Mouse (Mus musculus): ENCODE measurements around the gene Dctpp1. TPM values are rescaled to one million over a fixed set of nuclear protein-coding genes. Genes with fewer than 3 reads are reported as not detected.
A peak's percentile ranks its signal among the peaks of the same experiment; 100 is the strongest.
"Not testable (repeated sequence)": the region's sequence is repeated elsewhere in the genome, so short reads cannot be mapped to it uniquely, and the experiment has no call there.

Gene Dctpp1
- polyA plus RNA-seq, 1 experiment from 2014 or later, result 224 TPM

DNA sequence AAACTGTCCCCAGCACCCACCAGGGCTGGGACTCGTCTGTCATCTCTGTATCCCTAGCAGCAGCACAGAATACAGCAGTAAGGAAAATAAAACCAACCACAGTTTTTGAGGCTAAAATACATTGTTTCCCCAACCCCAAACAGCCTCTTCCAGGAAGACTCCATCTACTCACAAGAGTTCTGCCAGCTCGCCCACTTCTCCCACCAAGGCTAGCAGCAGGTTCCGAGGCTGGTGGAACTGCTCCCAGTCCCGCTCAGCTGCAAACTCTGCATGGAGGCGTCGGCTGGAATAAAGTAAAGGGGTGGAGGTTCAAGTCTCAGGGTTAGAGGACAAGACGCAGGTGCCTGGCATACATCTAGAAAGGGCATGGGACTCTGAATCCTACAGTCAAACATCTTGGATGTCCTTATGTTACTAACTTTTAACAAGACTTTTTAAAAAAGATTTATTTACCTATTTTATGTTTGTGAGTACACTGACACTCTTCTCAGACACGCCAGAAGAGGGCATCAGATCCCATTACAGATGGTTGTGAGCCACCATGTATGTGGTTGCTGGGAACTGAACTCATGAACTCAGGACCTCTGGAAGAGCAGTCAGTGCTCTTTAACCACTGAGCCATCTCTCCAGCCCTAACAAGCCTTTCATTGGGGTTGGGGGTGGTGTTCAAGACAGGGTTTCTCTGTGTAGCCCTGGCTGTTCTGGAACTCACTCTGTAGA lies 1.2 kb downstream of the Dctpp1 start:
- no peak for ATAC-seq (ENCODE audit: low FRiP score)
- Histone ChIP-seq H3K27me3 (no peaks in the 10 kb centered on the region), H3K27ac (no peak overlapping the region), H3K4me2 (peak overlapping the region; percentile 86), H3K9me3 (no peaks in the 10 kb centered on the region), H3K4me3 (replicated peaks) (peak overlapping the region; percentile 71), H3K9ac (peak overlapping the region; percentile 48), H3K4me1 (peaks cover 29% of the 10 kb centered on the region), H3K36me3 (replicated peaks) (peaks cover 23% of the 10 kb centered on the region)
- WGBS, result 78% methylated on average over 8 of the region's 8 CpGs

DNA sequence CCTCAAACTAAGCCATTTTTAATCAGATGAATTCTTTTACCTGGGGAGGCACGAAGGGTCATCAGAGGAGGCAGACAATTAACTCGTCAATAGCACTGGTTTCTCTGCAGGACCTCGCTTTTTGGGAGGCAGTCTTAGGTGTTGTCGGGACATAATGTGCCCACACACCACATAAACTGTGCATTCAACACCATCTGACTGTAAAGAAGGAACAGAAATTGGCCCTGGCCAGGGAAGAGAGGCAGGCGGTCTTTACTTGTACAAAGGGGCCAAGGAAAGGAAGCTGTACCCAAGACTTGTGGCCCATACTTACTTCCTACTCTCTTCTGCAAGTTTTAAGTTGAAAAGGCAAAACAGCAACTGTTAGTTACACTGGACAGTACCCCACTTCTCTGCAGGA lies 4.0 kb downstream of the Dctpp1 start:
- H3K36me3 ChIP-seq (replicated peaks), result peaks cover 23% of the 10 kb centered on the region
- no peaks in the 10 kb centered on the region for H3K27me3 ChIP-seq
- H3K4me3 ChIP-seq (replicated peaks), result no peak overlapping the region
- no peak overlapping the region for H3K9ac ChIP-seq
- H3K4me1 ChIP-seq, result peaks cover 34% of the 10 kb centered on the region
- no peak for ATAC-seq (ENCODE audit: low FRiP score)
- no peaks in the 10 kb centered on the region for H3K9me3 ChIP-seq
- H3K27ac ChIP-seq, result no peak overlapping the region
- 95% methylated on average over 5 of the region's 5 CpGs for WGBS
- no peak overlapping the region for H3K4me2 ChIP-seq

DNA sequence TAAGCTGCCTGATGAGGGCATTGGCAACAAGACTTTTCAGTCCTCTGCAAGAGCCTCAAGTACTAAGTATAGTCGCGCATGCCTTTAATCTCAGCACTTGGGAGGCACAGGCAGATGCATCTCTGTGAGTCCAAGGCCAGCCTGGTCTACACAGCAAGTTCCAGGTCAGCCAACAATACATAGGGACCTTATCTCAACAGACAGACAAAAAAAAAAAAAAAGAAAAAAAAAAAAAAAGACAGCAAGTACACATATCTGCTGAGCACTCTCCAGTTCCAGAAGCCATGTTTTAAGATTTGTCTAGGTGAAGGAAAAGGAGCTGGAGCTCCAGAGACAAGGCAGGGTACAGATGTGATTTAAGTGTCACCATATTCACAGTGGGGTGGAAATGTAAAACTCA lies 4.5 kb downstream of the Dctpp1 start:
- Histone ChIP-seq H3K36me3 (replicated peaks) (peaks cover 26% of the 10 kb centered on the region), H3K9ac (no peak overlapping the region), H3K4me3 (replicated peaks) (no peak overlapping the region), H3K4me1 (peaks cover 30% of the 10 kb centered on the region), H3K27me3 (no peaks in the 10 kb centered on the region), H3K9me3 (no peaks in the 10 kb centered on the region), H3K4me2 (no peak overlapping the region), H3K27ac (no peak overlapping the region)
- WGBS, result 89% methylated on average over 2 of the region's 2 CpGs
- no peak for ATAC-seq (ENCODE audit: low FRiP score)

DNA sequence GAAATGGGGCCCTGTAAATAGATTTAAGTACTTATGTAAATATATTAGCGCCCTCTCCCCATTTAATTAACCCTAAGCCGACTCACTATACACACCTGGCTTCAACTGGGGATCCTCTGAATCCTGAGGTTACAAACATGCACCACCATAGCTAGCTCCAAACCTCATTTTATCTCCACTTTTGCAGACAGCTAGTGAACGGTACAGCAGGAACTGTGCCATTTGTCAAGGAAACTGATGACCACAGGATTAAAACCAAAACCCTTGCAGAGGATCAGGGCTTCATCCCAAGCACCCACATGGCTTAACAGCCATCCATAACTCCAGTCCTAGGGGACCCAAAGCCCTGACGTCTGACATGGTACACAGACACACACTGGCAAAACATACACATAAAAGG lies 5.5 kb downstream of the Dctpp1 start:
- Histone ChIP-seq H3K4me2 (peak overlapping the region; percentile 73), H3K4me1 (peaks cover 27% of the 10 kb centered on the region), H3K27ac (peak overlapping the region; percentile 92; the same call in 1 of the 2 replicates), H3K27me3 (no peaks in the 10 kb centered on the region), H3K4me3 (replicated peaks) (peak overlapping the region; percentile 56), H3K9me3 (no peaks in the 10 kb centered on the region), H3K36me3 (replicated peaks) (peaks cover 26% of the 10 kb centered on the region), H3K9ac (peak overlapping the region; percentile 82)
- 34% methylated on average over 4 of the region's 4 CpGs for WGBS
- no peak for ATAC-seq (ENCODE audit: low FRiP score)

DNA sequence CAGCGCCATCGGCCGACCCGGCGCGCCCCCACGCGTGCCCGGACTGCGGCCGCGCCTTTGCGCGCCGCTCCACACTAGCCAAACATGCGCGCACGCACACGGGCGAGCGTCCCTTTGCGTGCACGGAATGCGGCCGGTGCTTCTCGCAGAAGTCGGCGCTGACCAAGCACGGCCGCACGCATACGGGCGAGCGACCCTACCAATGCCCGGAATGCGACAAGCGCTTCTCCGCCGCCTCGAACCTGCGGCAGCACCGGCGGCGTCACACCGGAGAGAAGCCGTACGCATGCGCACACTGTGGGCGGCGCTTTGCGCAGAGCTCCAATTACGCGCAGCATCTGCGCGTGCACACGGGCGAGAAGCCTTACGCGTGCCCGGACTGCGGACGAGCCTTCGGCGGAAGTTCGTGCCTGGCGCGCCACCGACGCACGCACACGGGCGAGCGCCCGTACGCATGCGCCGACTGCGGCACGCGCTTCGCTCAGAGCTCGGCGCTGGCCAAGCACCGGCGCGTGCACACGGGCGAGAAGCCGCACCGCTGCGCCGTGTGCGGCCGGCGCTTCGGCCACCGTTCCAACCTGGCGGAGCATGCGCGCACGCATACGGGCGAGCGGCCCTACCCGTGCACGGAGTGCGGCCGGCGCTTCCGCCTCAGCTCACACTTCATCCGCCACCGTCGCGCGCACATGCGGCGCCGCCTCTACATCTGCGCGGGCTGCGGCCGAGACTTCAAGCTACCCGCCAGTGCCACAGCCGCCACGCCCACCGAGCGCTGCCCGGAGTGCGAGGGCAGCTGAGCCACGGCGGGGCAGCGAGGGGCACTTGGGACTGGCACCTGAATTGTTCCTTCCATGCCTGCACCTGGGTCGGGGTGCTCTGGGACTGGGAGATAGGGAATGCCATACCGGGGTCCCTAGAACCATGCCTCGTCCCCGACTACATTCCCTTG lies 6.4 kb downstream of the Dctpp1 start:
- H3K36me3 ChIP-seq (replicated peaks), result peaks cover 35% of the 10 kb centered on the region
- 1% methylated on average over 136 of the region's 136 CpGs for whole genome bisulfite sequencing

DNA sequence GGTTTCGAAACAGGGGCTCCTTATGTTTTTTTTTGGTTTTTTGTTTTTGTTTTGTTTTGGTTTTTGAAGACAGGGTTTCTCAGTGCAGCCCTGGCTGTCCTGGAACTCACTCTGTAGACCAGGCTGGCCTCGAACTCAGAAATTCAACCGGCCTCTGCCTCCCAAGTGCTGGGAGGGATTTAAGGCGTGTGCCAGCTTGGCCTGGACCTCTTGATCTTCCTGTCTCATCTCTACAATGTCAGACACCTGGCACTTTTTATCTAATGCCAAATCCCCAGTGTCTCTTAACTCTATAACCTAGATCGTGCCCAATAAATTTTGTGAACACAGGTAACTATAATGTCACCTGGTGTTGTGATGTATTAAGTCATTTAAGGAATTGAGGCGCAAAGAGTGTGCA lies 7.2 kb downstream of the Dctpp1 start:
- Histone ChIP-seq H3K36me3 (replicated peaks) (peaks cover 38% of the 10 kb centered on the region), H3K4me1 (peaks cover 15% of the 10 kb centered on the region), H3K9me3 (no peaks in the 10 kb centered on the region), H3K27me3 (no peaks in the 10 kb centered on the region), H3K27ac (no peak overlapping the region), H3K9ac (peak overlapping the region; percentile 82), H3K4me3 (replicated peaks) (peak overlapping the region; percentile 56), H3K4me2 (peak overlapping the region; percentile 73)
- 83% methylated on average over 6 of the region's 6 CpGs for WGBS
- no peak for ATAC-seq (ENCODE audit: low FRiP score)

More for the DNA sequence above, 6.4 kb downstream of the Dctpp1 start:
- H3K27ac ChIP-seq, result peak overlapping the region; percentile 92
- no peaks in the 10 kb centered on the region for H3K9me3 ChIP-seq
- H3K27me3 ChIP-seq, result no peaks in the 10 kb centered on the region
- peak overlapping the region; percentile 82 for H3K9ac ChIP-seq
- peak overlapping the region; percentile 56 for H3K4me3 ChIP-seq (replicated peaks)
- peaks cover 18% of the 10 kb centered on the region for H3K4me1 ChIP-seq
- ATAC-seq (ENCODE audit: low FRiP score), result peak; percentile 94
- peak overlapping the region; percentile 73 for H3K4me2 ChIP-seq

DNA sequence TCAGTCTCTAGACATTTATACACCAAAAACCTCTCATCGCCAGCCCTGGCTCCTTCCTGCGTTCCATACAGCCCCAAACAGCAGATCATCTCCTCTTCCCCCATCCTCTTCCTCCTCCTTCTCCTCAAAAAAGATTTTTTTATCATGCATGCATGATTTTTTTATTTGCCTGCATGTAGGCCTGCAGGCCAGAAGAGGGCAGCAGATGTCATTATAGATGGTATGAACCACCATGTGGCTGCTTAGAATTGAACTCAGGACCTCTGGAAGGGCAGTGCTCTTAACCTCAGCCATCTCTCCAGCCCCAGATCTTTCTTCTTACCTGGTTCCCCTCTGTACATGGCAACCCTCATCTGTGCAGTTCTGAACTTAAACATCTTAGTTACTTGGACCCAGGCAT lies 8.1 kb downstream of the Dctpp1 start:
- Histone ChIP-seq H3K9me3 (no peaks in the 10 kb centered on the region), H3K4me1 (peaks cover 15% of the 10 kb centered on the region), H3K4me2 (no peak overlapping the region), H3K4me3 (replicated peaks) (no peak overlapping the region), H3K27me3 (no peaks in the 10 kb centered on the region), H3K9ac (no peak overlapping the region), H3K27ac (no peak overlapping the region), H3K36me3 (replicated peaks) (peaks cover 40% of the 10 kb centered on the region)
- no peak for ATAC-seq (ENCODE audit: low FRiP score)
- 88% methylated on average over 2 of the region's 2 CpGs for whole genome bisulfite sequencing

DNA sequence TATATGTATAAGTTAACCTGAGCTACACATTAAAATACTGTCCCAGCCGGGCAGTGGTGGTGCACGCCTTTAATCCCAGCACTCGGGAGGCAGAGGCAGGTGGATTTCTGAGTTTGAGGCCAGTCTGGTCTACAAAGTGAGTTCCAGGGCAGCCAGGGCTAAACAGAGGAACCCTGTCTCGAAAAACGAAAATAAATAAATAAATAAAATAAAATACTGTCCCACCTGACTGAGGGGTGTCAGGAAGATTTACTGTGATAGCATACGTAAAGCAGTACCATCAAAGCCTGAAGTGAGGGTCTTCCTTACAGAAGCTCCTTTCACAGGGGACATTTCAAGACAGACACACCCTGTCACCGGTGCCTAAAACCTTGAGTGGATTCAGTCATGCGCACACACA lies 10.0 kb downstream of the Dctpp1 start:
- not testable (repeated sequence) for H3K4me2 ChIP-seq; H3K27me3 ChIP-seq; H3K4me3 ChIP-seq (replicated peaks); H3K9ac ChIP-seq; ATAC-seq (ENCODE audit: low FRiP score); H3K9me3 ChIP-seq; H3K27ac ChIP-seq
- Histone ChIP-seq H3K4me1 (peaks cover 28% of the 10 kb centered on the region), H3K36me3 (replicated peaks) (peaks cover 34% of the 10 kb centered on the region)
- WGBS, result 94% methylated on average over 8 of the region's 8 CpGs

DNA sequence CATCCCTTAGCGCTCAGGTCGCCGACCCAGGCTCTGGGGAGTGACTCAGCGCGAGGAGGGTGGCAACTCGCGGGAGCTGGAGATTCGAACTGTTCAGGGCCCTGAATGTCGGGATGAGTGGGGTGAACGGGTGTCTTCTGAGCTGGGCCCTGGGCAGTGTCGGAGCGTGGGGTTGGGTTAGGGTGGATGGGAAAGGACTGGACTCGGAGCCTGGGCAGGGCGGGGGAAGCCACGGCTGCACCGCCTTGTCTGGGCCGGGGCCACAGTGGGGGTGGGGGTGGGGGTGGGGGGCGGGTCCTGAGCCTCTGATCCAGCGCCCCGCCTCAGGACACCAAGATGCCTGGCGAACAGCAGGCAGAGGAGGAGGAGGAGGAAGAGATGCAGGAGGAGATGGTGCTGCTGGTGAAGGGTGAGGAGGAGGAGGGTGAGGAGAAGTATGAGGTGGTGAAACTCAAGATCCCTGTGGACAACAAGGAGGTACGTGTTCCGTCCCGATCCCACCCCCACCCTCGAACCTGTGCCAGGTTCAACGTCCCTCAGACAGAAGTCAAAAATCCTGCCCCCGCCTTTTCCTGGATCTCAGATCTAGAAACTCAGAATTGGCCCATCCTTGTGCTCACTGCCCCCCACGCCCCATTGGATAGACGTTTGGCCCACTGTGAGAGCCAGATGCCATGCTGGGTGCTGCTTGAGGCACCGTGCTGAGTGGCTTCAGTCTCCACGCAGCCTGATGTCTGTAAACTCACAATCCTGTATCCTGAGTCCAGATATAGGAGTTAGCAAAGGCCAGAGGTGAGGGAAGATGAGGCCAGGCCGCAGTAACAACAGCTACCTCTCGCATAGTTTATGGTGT lies 15.6 kb downstream of the Dctpp1 start:
- WGBS, result 14% methylated on average over 26 of the region's 33 CpGs
- H3K36me3 ChIP-seq (replicated peaks), result peaks cover 35% of the 10 kb centered on the region
- H3K27ac ChIP-seq, result peak overlapping the region; percentile 87
- H3K9me3 ChIP-seq, result no peaks in the 10 kb centered on the region
- H3K4me3 ChIP-seq (replicated peaks), result peak overlapping the region; percentile 78
- no peaks in the 10 kb centered on the region for H3K27me3 ChIP-seq
- peaks cover 27% of the 10 kb centered on the region for H3K4me1 ChIP-seq
- peak; percentile 76 for ATAC-seq (ENCODE audit: low FRiP score)
- H3K4me2 ChIP-seq, result peak overlapping the region; percentile 87
- peak overlapping the region; percentile 95 for H3K9ac ChIP-seq

DNA sequence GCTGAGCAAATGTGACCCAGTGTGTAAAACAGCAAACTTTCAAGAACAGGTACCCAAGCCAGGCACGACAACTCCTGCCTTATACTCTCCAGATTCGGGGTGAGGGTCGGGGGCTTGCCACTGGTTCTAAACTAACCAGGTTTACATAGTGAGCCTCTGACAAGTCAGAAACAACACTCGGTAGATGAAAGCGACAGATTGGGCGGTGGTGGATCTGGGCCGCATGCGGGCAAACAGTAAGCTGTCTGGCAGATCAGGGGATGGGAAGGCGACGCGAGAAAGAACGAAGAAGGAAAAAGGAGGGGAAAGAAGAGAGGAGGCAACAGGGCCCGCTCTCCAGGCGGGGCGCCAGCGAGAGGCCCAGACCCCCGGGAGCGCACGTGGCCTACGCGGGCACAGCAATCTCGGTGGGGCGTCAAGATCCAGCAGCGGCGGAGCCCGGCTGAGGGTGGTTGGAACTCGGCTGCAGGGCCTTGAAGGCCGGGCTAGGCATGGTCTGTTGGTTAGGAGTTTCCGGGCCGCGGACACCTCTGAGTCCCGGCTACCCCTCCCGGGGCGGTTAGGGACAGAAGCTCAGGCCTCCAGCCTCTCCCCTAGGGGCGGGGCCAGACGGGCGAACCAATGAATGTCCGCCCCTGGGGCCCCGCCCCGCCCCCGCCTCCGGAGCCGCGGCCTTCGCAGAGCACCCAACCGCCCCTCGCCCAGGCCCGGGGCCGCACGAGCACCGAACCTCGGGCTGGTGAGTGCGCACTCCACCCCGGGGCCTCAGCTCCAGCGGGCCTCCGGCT lies 16.4 kb downstream of the Dctpp1 start, which contains the start of gene Zfp771:
Gene Zfp771 (plus strand): TSS at position 405 of the 788 bp plus-strand sequence.
- H3K9ac ChIP-seq, result peak within 1 kb of the TSS; percentile 95
- WGBS, result under 1% methylated on average over 55 of the region's 56 CpGs
- no peaks in the 10 kb centered on the region for H3K9me3 ChIP-seq
- peak within 1 kb of the TSS; percentile 87 for H3K27ac ChIP-seq
- peak within 1 kb of the TSS; percentile 87 for H3K4me2 ChIP-seq
- peak; percentile 97 for ATAC-seq (ENCODE audit: low FRiP score)
- H3K4me3 ChIP-seq (replicated peaks), result peak within 1 kb of the TSS; percentile 78
- H3K27me3 ChIP-seq, result no peaks in the 10 kb centered on the region
- H3K36me3 ChIP-seq (replicated peaks), result peaks cover 31% of the 10 kb centered on the region
- peaks cover 27% of the 10 kb centered on the region for H3K4me1 ChIP-seq

DNA sequence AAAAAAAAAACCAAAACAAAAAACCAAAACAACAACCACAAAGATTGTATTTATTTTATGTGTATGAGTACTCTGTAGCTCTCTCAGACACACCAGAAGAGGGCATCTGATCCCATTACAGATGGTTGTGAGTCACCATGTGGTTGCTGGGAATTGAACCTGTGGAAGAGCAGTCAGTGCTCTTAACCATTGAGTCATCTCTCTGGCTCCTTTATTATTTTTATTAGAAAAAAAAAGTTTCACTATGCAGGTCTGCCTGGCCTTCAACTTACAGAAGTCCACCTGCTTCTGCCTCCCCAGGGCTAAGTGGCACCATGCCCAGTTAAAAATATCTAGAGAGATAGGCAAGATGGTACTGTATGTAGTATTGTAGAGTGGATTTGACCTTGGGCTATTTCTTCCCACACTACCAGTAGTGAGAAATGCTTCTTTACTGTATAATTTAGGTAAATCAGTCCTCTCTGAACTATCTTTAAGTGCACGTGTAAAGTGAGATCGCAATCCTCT lies 17.1 kb downstream of the Dctpp1 start:
- no peaks in the 10 kb centered on the region for H3K27me3 ChIP-seq
- peaks cover 27% of the 10 kb centered on the region for H3K4me1 ChIP-seq
- H3K4me3 ChIP-seq (replicated peaks), result peak overlapping the region; percentile 78
- no peaks in the 10 kb centered on the region for H3K9me3 ChIP-seq
- H3K36me3 ChIP-seq (replicated peaks), result peaks cover 35% of the 10 kb centered on the region
- ATAC-seq (ENCODE audit: low FRiP score), result no peak
- peak overlapping the region; percentile 87 for H3K27ac ChIP-seq
- 35% methylated on average over 2 of the region's 2 CpGs for WGBS
- peak overlapping the region; percentile 95 for H3K9ac ChIP-seq
- peak overlapping the region; percentile 87 for H3K4me2 ChIP-seq

All from forebrain, embryonic 12.5 days (tissue).